Mouse (Mus musculus): Measurements from ENCODE around the gene Ifnab. TPM values are rescaled to one million over a fixed set of nuclear protein-coding genes. Genes with fewer than 3 reads are reported as not detected.

Gene Ifnab
- polyA plus RNA-seq (2012; rRNA removed): not detected in 2 replicates

DNA sequence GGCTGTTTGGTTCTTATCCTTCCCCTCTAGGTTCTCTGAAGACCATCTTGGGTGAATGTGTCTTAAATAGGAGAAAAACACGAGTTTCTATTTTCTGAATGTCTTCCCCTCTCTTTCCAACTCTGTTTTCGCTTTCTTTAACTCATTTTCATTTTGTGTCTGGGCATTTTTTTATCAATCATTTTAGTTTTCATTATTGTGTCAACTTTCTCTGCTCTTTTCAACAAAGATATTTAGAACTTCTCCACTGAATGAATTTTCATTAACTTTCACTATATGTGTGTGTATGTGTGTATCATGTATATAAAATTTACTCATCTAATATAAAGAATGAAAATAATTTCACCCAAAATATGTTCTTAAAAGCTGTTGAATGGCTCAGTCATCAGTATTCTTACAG is at the start of gene Ifnab:
Gene Ifnab, minus strand, starts transcription at position 101 of the 400 bp plus-strand sequence.
- DNase-seq (ENCODE audit: low read depth): no peak
- no peak for TF ChIP-seq POLR2A (IDR thresholded peaks at IDR 0.05; ENCODE audit: borderline replicate concordance, extremely low read depth, insufficient read depth, insufficient read length, poor library complexity, severe bottlenecking)
- no peak for TF ChIP-seq CTCF (IDR thresholded peaks at IDR 0.05; ENCODE audit: borderline replicate concordance, extremely low read depth, insufficient read depth, insufficient read length)

DNA sequence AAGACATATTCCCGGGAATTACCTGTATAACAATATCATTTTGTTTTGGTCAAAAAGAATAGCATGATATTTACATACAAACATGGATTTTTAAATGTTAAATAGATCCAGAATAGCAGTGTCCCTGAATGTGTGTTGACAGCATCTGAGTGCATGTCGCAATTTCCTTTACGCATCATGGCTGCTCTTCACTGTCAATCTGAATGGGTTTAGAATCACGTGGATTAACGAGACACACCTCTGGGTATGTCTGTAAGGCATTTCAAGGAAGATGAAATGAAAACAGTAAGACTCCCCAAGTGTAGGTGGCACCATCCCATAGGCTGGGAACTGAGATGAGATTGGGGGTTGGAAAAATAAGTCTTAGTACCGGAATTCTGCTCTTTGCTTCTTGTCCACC is 47.9 kb upstream of the Ifnab start:
- no peak for DNase-seq (ENCODE audit: low read depth)
- TF ChIP-seq POLR2A (IDR thresholded peaks at IDR 0.05; ENCODE audit: borderline replicate concordance, extremely low read depth, insufficient read depth, insufficient read length, poor library complexity, severe bottlenecking): no peak
- TF ChIP-seq CTCF (IDR thresholded peaks at IDR 0.05; ENCODE audit: borderline replicate concordance, extremely low read depth, insufficient read depth, insufficient read length): no peak

DNA sequence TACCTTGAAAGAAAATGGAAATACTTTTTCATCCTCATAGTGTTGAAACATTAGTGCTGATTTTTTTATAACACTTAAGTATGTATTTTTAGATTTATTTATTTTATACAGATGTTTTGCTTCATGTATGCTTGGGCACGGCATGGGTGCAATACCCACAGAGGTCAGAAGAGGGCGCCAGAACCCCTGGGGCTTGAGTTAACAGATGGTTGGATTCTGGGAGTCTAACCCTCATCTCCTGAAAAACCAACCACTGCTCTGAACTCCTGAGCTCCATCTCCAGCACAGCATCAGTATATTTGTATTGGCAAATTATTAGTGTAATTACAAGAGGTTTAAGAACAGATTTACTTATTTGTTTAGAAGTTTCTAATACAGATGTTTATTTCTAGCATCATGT is 47.3 kb upstream of the Ifnab start:
- DNase-seq (ENCODE audit: low read depth): peak; percentile 73
- TF ChIP-seq CTCF (IDR thresholded peaks at IDR 0.05; ENCODE audit: borderline replicate concordance, extremely low read depth, insufficient read depth, insufficient read length) (peak; percentile 86), POLR2A (IDR thresholded peaks at IDR 0.05; ENCODE audit: borderline replicate concordance, extremely low read depth, insufficient read depth, insufficient read length, poor library complexity, severe bottlenecking) (no peak)

GRCm38 (mm10) chr4:88727324-88727723 is 36.2 kb upstream of the Ifnab start:
- DNase-seq (ENCODE audit: low read depth): peak; percentile 40
- TF ChIP-seq POLR2A (IDR thresholded peaks at IDR 0.05; ENCODE audit: borderline replicate concordance, extremely low read depth, insufficient read depth, insufficient read length, poor library complexity, severe bottlenecking): no peak
- TF ChIP-seq CTCF (IDR thresholded peaks at IDR 0.05; ENCODE audit: borderline replicate concordance, extremely low read depth, insufficient read depth, insufficient read length): peak; percentile 49; the same call in 1 of the 2 replicates

GRCm38 (mm10) chr4:88726727-88727126 is 35.6 kb upstream of the Ifnab start:
- TF ChIP-seq POLR2A (IDR thresholded peaks at IDR 0.05; ENCODE audit: borderline replicate concordance, extremely low read depth, insufficient read depth, insufficient read length, poor library complexity, severe bottlenecking) (no peak), CTCF (IDR thresholded peaks at IDR 0.05; ENCODE audit: borderline replicate concordance, extremely low read depth, insufficient read depth, insufficient read length) (no peak)
- no peak for DNase-seq (ENCODE audit: low read depth)

- TF ChIP-seq CTCF (IDR thresholded peaks at IDR 0.05; ENCODE audit: borderline replicate concordance, extremely low read depth, insufficient read depth, insufficient read length) (no peak), POLR2A (IDR thresholded peaks at IDR 0.05; ENCODE audit: borderline replicate concordance, extremely low read depth, insufficient read depth, insufficient read length, poor library complexity, severe bottlenecking) (no peak)
- DNase-seq (ENCODE audit: low read depth): no peak
Observed at GRCm38 (mm10) chr4:88723497-88724090, 32.4 kb upstream of the Ifnab start.

GRCm38 (mm10) chr4:88721791-88722721 is 30.9 kb upstream of the Ifnab start, which contains the start of the genes Gm26566 and Klhl9:
Gm26566 (plus strand) TSS chr4:88721805.
Klhl9 (minus strand) TSS chr4:88722465.
- peak; percentile 98 for DNase-seq (ENCODE audit: low read depth)
- TF ChIP-seq CTCF (IDR thresholded peaks at IDR 0.05; ENCODE audit: borderline replicate concordance, extremely low read depth, insufficient read depth, insufficient read length) (no peak), POLR2A (IDR thresholded peaks at IDR 0.05; ENCODE audit: borderline replicate concordance, extremely low read depth, insufficient read depth, insufficient read length, poor library complexity, severe bottlenecking) (peak; percentile 65; the same call in 1 of the 2 replicates)

GRCm38 (mm10) chr4:88718715-88719114 is 27.6 kb upstream of the Ifnab start:
- TF ChIP-seq CTCF (IDR thresholded peaks at IDR 0.05; ENCODE audit: borderline replicate concordance, extremely low read depth, insufficient read depth, insufficient read length): no peak
- TF ChIP-seq POLR2A (IDR thresholded peaks at IDR 0.05; ENCODE audit: borderline replicate concordance, extremely low read depth, insufficient read depth, insufficient read length, poor library complexity, severe bottlenecking): no peak
- no peak for DNase-seq (ENCODE audit: low read depth)

DNA sequence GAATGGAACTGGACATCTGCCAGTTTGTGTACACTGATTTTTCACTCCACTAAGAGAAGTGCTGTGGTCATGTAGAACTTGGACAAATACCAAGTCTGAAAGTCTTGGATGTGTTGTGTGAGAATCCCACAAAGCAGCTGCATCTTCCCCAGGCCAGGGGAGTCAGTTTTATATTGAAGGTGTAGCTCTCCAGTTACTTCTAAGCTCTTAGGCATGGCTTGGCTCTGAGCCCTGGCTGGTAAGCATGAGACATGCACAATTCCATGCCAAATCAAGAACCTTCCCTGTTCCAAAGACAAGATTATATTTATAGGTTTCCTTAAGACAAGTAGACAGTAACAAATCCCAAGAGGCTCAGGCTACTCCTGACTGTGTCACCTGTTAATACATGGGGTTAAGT is 23.9 kb upstream of the Ifnab start:
- TF ChIP-seq POLR2A (IDR thresholded peaks at IDR 0.05; ENCODE audit: borderline replicate concordance, extremely low read depth, insufficient read depth, insufficient read length, poor library complexity, severe bottlenecking) (no peak), CTCF (IDR thresholded peaks at IDR 0.05; ENCODE audit: borderline replicate concordance, extremely low read depth, insufficient read depth, insufficient read length) (no peak)
- DNase-seq (ENCODE audit: low read depth): peak; percentile 29

DNA sequence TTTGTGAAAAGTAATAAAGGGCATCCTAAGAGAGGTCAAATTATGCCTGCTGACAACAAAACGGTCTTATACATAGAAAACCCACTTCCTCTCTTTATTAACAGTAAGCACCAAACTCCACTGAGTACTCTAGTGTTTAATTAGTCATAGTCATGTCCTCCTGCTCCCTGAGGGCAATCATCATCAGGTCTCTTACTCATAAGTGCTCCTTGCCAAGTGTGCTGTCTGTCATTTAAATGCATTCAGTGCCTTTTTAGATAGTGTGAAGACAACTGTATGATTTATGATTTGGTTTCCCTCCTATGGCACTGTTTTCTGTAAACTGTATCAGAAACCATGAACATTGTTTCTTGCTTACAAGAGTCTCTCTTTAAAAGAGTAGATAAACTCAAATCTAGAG is 23.1 kb upstream of the Ifnab start:
- no peak for TF ChIP-seq CTCF (IDR thresholded peaks at IDR 0.05; ENCODE audit: borderline replicate concordance, extremely low read depth, insufficient read depth, insufficient read length)
- TF ChIP-seq POLR2A (IDR thresholded peaks at IDR 0.05; ENCODE audit: borderline replicate concordance, extremely low read depth, insufficient read depth, insufficient read length, poor library complexity, severe bottlenecking): no peak
- no peak for DNase-seq (ENCODE audit: low read depth)

DNA sequence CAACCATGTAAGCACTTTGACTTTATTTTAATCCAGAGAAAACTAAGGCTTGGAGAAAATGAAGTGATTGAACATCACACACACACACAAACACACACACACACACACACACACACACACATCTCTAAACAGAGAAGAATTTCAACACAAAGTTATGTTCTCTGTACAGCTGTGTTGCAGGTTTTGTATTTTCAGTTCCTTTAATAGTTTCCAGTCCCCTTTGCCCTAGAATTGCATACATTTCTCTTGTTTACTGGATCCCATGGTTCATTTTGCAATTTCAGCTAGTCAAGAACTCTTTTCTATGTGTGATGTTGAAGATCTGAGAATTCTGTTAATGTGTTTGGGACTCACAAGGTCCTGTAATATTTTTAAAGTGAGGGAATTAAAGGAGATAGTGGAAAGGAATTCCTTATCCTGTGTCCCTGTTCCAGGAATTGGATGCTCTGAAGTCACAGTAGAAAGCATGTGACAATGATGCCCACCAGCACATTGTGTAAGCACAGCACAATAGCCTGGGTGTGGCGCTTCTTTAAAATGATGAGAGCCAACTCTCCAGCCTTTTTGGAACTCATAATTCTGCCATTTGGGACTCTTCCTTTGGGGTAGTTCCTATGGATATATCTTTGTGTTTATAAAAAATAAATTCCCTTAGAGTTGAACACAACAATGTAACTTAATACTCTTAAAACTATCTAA is 16.1 kb upstream of the Ifnab start:
- TF ChIP-seq CTCF (IDR thresholded peaks at IDR 0.05; ENCODE audit: borderline replicate concordance, extremely low read depth, insufficient read depth, insufficient read length) (no peak), POLR2A (IDR thresholded peaks at IDR 0.05; ENCODE audit: borderline replicate concordance, extremely low read depth, insufficient read depth, insufficient read length, poor library complexity, severe bottlenecking) (no peak)
- DNase-seq (ENCODE audit: low read depth): no peak
